Mouse (Mus musculus): ENCODE results near the gene H2al1e. TPM values are rescaled to one million over a fixed set of nuclear protein-coding genes. Genes with fewer than 3 reads are reported as not detected.
"Not testable (repeated sequence)": the region's sequence is repeated elsewhere in the genome, so short reads cannot be mapped to it uniquely, and the experiment has no call there.

The H2al1e gene
- polyA plus RNA-seq, 1 experiment from 2014 or later = not detected

GRCm38 (mm10) chrX:11324359-11324758, 12.6 kb downstream of the H2al1e start, which contains the start of gene H2al1i:
H2al1i (plus strand) TSS chrX:11324659.
- not testable (repeated sequence) for H3K27me3 ChIP-seq (ENCODE audit: control insufficient read depth, insufficient read depth, low read length); H3K27ac ChIP-seq (replicated peaks; ENCODE audit: low read depth, low read length); H3K4me3 ChIP-seq (ENCODE audit: low read depth, low read length); H3K4me2 ChIP-seq (ENCODE audit: low read depth, low read length); H3K9me3 ChIP-seq (replicated peaks; ENCODE audit: control insufficient read depth, low read length); DNase-seq (ENCODE audit: low spot score); H3K9ac ChIP-seq (replicated peaks; ENCODE audit: low read length); ATAC-seq (replicated peaks; ENCODE audit: insufficient number of reproducible peaks, low FRiP score, low TSS enrichment, low read depth); H3K4me1 ChIP-seq (ENCODE audit: control insufficient read depth, insufficient read depth, low read length); H3K36me3 ChIP-seq (replicated peaks; ENCODE audit: control insufficient read depth, insufficient read depth, low read depth, low read length)
- 94% methylated on average over 2 of the region's 5 CpGs for WGBS

- not testable (repeated sequence) for H3K36me3 ChIP-seq (replicated peaks; ENCODE audit: control insufficient read depth, insufficient read depth, low read depth, low read length); H3K4me3 ChIP-seq (ENCODE audit: low read depth, low read length); DNase-seq (ENCODE audit: low spot score); H3K27ac ChIP-seq (replicated peaks; ENCODE audit: low read depth, low read length); H3K9me3 ChIP-seq (replicated peaks; ENCODE audit: control insufficient read depth, low read length); H3K4me1 ChIP-seq (ENCODE audit: control insufficient read depth, insufficient read depth, low read length); H3K27me3 ChIP-seq (ENCODE audit: control insufficient read depth, insufficient read depth, low read length); H3K9ac ChIP-seq (replicated peaks; ENCODE audit: low read length); H3K4me2 ChIP-seq (ENCODE audit: low read depth, low read length); ATAC-seq (replicated peaks; ENCODE audit: insufficient number of reproducible peaks, low FRiP score, low TSS enrichment, low read depth)
- WGBS = 98% methylated on average over 2 of the region's 2 CpGs
These were observed 15.8 kb downstream of the H2al1e start, which contains the start of gene H2al1j for GRCm38 (mm10) chrX:11327522-11327921. H2al1j (plus strand) TSS chrX:11327822.

- no peak for ATAC-seq (replicated peaks; ENCODE audit: insufficient number of reproducible peaks, low FRiP score, low TSS enrichment, low read depth)
- no peak overlapping the region for H3K4me3 ChIP-seq (ENCODE audit: low read depth, low read length)
- no peak overlapping the region for H3K27ac ChIP-seq (replicated peaks; ENCODE audit: low read depth, low read length)
- 34% methylated on average over 9 of the region's 9 CpGs for WGBS
- no peak overlapping the region for H3K4me2 ChIP-seq (ENCODE audit: low read depth, low read length)
- no peaks in the 10 kb centered on the region for H3K27me3 ChIP-seq (ENCODE audit: control insufficient read depth, insufficient read depth, low read length)
- peak; percentile 80 for DNase-seq (ENCODE audit: low spot score)
- H3K9ac ChIP-seq (replicated peaks; ENCODE audit: low read length) = no peak overlapping the region
- H3K4me1 ChIP-seq (ENCODE audit: control insufficient read depth, insufficient read depth, low read length) = no peaks in the 10 kb centered on the region
- no peaks in the 10 kb centered on the region for H3K36me3 ChIP-seq (replicated peaks; ENCODE audit: control insufficient read depth, insufficient read depth, low read depth, low read length)
- H3K9me3 ChIP-seq (replicated peaks; ENCODE audit: control insufficient read depth, low read length) = no peaks in the 10 kb centered on the region
These were observed 34.0 kb downstream of the H2al1e start for GRCm38 (mm10) chrX:11345762-11346161.

GRCm38 (mm10) chrX:11346756-11347155, 35.0 kb downstream of the H2al1e start:
- WGBS = 95% methylated on average over 3 of the region's 3 CpGs
- Histone ChIP-seq H3K27me3 (ENCODE audit: control insufficient read depth, insufficient read depth, low read length) (no peaks in the 10 kb centered on the region), H3K4me2 (ENCODE audit: low read depth, low read length) (no peak overlapping the region), H3K9ac (replicated peaks; ENCODE audit: low read length) (no peak overlapping the region), H3K9me3 (replicated peaks; ENCODE audit: control insufficient read depth, low read length) (no peaks in the 10 kb centered on the region), H3K4me3 (ENCODE audit: low read depth, low read length) (no peak overlapping the region), H3K4me1 (ENCODE audit: control insufficient read depth, insufficient read depth, low read length) (no peaks in the 10 kb centered on the region), H3K27ac (replicated peaks; ENCODE audit: low read depth, low read length) (no peak overlapping the region), H3K36me3 (replicated peaks; ENCODE audit: control insufficient read depth, insufficient read depth, low read depth, low read length) (no peaks in the 10 kb centered on the region)
- no peak for DNase-seq (ENCODE audit: low spot score)
- ATAC-seq (replicated peaks; ENCODE audit: insufficient number of reproducible peaks, low FRiP score, low TSS enrichment, low read depth) = no peak

- H3K9me3 ChIP-seq (replicated peaks; ENCODE audit: control insufficient read depth, low read length) = no peaks in the 10 kb centered on the region
- DNase-seq (ENCODE audit: low spot score) (no peak), ATAC-seq (replicated peaks; ENCODE audit: insufficient number of reproducible peaks, low FRiP score, low TSS enrichment, low read depth) (no peak)
- no peaks in the 10 kb centered on the region for H3K4me1 ChIP-seq (ENCODE audit: control insufficient read depth, insufficient read depth, low read length)
- WGBS = 84% methylated on average over 6 of the region's 6 CpGs
- no peak overlapping the region for H3K9ac ChIP-seq (replicated peaks; ENCODE audit: low read length)
- H3K36me3 ChIP-seq (replicated peaks; ENCODE audit: control insufficient read depth, insufficient read depth, low read depth, low read length) = no peaks in the 10 kb centered on the region
- no peak overlapping the region for H3K4me3 ChIP-seq (ENCODE audit: low read depth, low read length)
- H3K4me2 ChIP-seq (ENCODE audit: low read depth, low read length) = no peak overlapping the region
- H3K27ac ChIP-seq (replicated peaks; ENCODE audit: low read depth, low read length) = no peak overlapping the region
- H3K27me3 ChIP-seq (ENCODE audit: control insufficient read depth, insufficient read depth, low read length) = 0 out of 2 replicates have a peak, but pooled peaks cover 3% of the 10 kb centered on the region
These were observed 49.1 kb downstream of the H2al1e start for GRCm38 (mm10) chrX:11360823-11361222.

GRCm38 (mm10) chrX:11361261-11361660, 49.5 kb downstream of the H2al1e start:
- Histone ChIP-seq H3K4me2 (ENCODE audit: low read depth, low read length) (no peak overlapping the region), H3K36me3 (replicated peaks; ENCODE audit: control insufficient read depth, insufficient read depth, low read depth, low read length) (no peaks in the 10 kb centered on the region), H3K27ac (replicated peaks; ENCODE audit: low read depth, low read length) (no peak overlapping the region), H3K9me3 (replicated peaks; ENCODE audit: control insufficient read depth, low read length) (no peaks in the 10 kb centered on the region), H3K9ac (replicated peaks; ENCODE audit: low read length) (no peak overlapping the region), H3K4me3 (ENCODE audit: low read depth, low read length) (no peak overlapping the region), H3K27me3 (ENCODE audit: control insufficient read depth, insufficient read depth, low read length) (0 out of 2 replicates have a peak, but pooled peaks cover 3% of the 10 kb centered on the region), H3K4me1 (ENCODE audit: control insufficient read depth, insufficient read depth, low read length) (no peaks in the 10 kb centered on the region)
- DNase-seq (ENCODE audit: low spot score) (no peak), ATAC-seq (replicated peaks; ENCODE audit: insufficient number of reproducible peaks, low FRiP score, low TSS enrichment, low read depth) (no peak)
- 83% methylated on average over 2 of the region's 2 CpGs for WGBS

Other genes starting within 250 kb of the H2al1e start
- not detected in 2 replicates for gene H2al1a, start 12.7 kb upstream of the H2al1e start, polyA plus RNA-seq (2014; fragmentation: Nextera tagmentation; extraction: Ambion mirVana)
- not detected in 2 replicates for gene H2al1b, start 9.5 kb upstream of the H2al1e start, polyA plus RNA-seq (2014; fragmentation: Nextera tagmentation; extraction: Ambion mirVana)
- gene H2al1c, start 6.3 kb upstream of the H2al1e start, polyA plus RNA-seq (2014; fragmentation: Nextera tagmentation; extraction: Ambion mirVana) = not detected in 2 replicates
- not detected in 2 replicates for gene H2al1d, start 3.1 kb upstream of the H2al1e start, polyA plus RNA-seq (2014; fragmentation: Nextera tagmentation; extraction: Ambion mirVana)
- not detected in 2 replicates for gene H2al1f, start 3.2 kb downstream of the H2al1e start, polyA plus RNA-seq (2014; fragmentation: Nextera tagmentation; extraction: Ambion mirVana)
- gene H2al1g, start 6.3 kb downstream of the H2al1e start, polyA plus RNA-seq (2014; fragmentation: Nextera tagmentation; extraction: Ambion mirVana) = not detected in 2 replicates
- gene H2al1h, start 9.6 kb downstream of the H2al1e start, polyA plus RNA-seq (2014; fragmentation: Nextera tagmentation; extraction: Ambion mirVana) = not detected in 2 replicates
- not detected in 2 replicates for gene H2al1i, start 12.7 kb downstream of the H2al1e start, polyA plus RNA-seq (2014; fragmentation: Nextera tagmentation; extraction: Ambion mirVana)
- gene H2al1j, start 15.9 kb downstream of the H2al1e start, polyA plus RNA-seq (2014; fragmentation: Nextera tagmentation; extraction: Ambion mirVana) = not detected in 2 replicates

Measured in embryonic facial prominence, embryonic 11.5 days (tissue).